Mouse (Mus musculus) limb, embryonic 13.5 days (tissue): ENCODE measurements around the gene Rnf145. TPM values are rescaled to one million over a fixed set of nuclear protein-coding genes. Genes with fewer than 3 reads are reported as not detected.

Experiments used
- ATAC-seq: fragments of 200-750 bp; cut with Nextera tagmentation; 2 replicates; pipeline ENCODE4 v1.8.0; 2017; ENCODE audit warnings: low read depth, moderate number of reproducible peaks, moderate TSS enrichment; ENCODE audit not compliant: low FRiP score
- H3K27ac ChIP-seq: fragments of 300-500 bp; sonication (generic); 2 replicates; pipeline ENCODE4 v1.5.1; 2015; ENCODE audit warnings: inconsistent platforms, mild to moderate bottlenecking, moderate library complexity
- H3K27me3 ChIP-seq: fragments of 300-500 bp; sonication (generic); 2 replicates; pipeline ENCODE4 v1.6.1; 2015; ENCODE audit warnings: mild to moderate bottlenecking, inconsistent platforms
- H3K36me3 ChIP-seq: fragments of 300-500 bp; sonication (generic); 2 replicates; pipeline ENCODE4 v1.6.1; 2015; ENCODE audit warnings: inconsistent platforms, mild to moderate bottlenecking, moderate library complexity
- H3K4me1 ChIP-seq: fragments of 300-500 bp; sonication (generic); 2 replicates; pipeline ENCODE4 v1.6.1; 2015; ENCODE audit warnings: inconsistent platforms
- H3K4me2 ChIP-seq: fragments of 300-500 bp; sonication (generic); replicated peaks from 2 replicates; pipeline ENCODE4 v1.6.1; 2015; ENCODE audit warnings: inconsistent platforms, mild to moderate bottlenecking, moderate library complexity
- H3K4me3 ChIP-seq: fragments of 300-500 bp; sonication (generic); 2 replicates; pipeline ENCODE4 v1.5.1; 2015; ENCODE audit warnings: moderate library complexity, mild to moderate bottlenecking, inconsistent platforms
- H3K9ac ChIP-seq: fragments of 300-500 bp; sonication (generic); 2 replicates; pipeline ENCODE4 v1.6.1; 2015; ENCODE audit warnings: mild to moderate bottlenecking, inconsistent platforms
- H3K9me3 ChIP-seq: fragments of 300-500 bp; sonication (generic); 2 replicates; pipeline ENCODE4 v1.6.1; 2016; ENCODE audit warnings: inconsistent platforms
- WGBS: fragments of 180-500 bp; shearing (Covaris S2); methylation state at CpG from one replicate; pipeline ENCODE4 v1.1.7; 2015; 5-methylcytosine and 5-hydroxymethylcytosine counted together
- polyA plus RNA-seq: library from polyadenylated mRNA; unstranded; fragments of >200 nt; fragmentation: Nextera tagmentation; extraction: Ambion mirVana; gene quantifications from 2 replicates; pipeline ENCODE4 v1.2.1, GENCODE M21; 2015

Gene Rnf145
- polyA plus RNA-seq, 1 experiment from 2014 or later, result 78.6 TPM

DNA sequence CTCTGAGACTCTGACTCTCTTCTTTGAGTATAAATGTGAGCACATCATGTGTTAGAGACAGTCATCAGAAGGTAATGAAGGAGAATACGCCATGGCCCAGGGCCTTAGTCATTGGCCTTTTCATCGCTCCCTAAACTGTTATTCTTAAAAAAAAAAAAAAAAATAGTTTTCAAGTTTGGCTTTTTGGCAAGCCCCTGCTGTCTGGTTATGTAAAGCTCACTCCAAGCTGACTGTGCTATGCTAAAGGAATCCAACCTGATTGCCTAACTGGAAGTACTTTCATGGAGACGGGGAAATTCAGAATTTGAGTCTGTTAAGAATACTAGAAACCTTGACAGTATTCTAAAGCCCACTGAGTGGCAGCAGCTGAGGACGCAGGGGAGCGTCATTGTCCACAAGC lies 22.5 kb downstream of the Rnf145 start:
- peaks cover 66% of the 10 kb centered on the region for H3K36me3 ChIP-seq
- no peak overlapping the region for H3K4me2 ChIP-seq
- no peaks in the 10 kb centered on the region for H3K27me3 ChIP-seq
- no peak overlapping the region for H3K27ac ChIP-seq
- H3K4me3 ChIP-seq, result no peak overlapping the region
- no peak for ATAC-seq
- WGBS, result 92% methylated on average over 5 of the region's 5 CpGs
- peaks cover 28% of the 10 kb centered on the region for H3K4me1 ChIP-seq
- H3K9me3 ChIP-seq, result no peaks in the 10 kb centered on the region
- H3K9ac ChIP-seq, result no peak overlapping the region

DNA sequence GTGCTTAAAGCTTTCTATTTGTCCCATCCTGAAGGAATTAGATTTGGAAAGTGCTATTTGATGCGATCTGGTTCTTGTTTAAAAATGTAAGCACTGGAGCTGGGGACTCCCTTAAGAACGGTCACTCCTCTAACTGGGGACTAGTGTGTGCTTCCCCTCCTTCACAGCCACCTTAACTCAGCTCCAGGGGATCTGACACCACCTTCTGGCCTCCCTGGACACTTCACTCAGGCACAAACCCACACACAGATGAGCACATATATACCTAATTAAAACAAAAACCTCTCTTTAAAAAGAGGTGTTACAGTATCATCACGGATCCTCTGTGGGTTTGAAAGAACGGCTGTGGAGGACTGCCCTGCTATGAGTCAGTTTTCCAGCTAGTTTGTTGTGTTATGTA lies 23.0 kb downstream of the Rnf145 start:
- H3K4me3 ChIP-seq, result no peak overlapping the region
- H3K4me2 ChIP-seq, result no peak overlapping the region
- no peaks in the 10 kb centered on the region for H3K9me3 ChIP-seq
- no peak overlapping the region for H3K27ac ChIP-seq
- H3K4me1 ChIP-seq, result peaks cover 28% of the 10 kb centered on the region
- ATAC-seq, result no peak
- H3K9ac ChIP-seq, result no peak overlapping the region
- peaks cover 71% of the 10 kb centered on the region for H3K36me3 ChIP-seq
- H3K27me3 ChIP-seq, result no peaks in the 10 kb centered on the region
- 77% methylated on average over 4 of the region's 4 CpGs for WGBS

DNA sequence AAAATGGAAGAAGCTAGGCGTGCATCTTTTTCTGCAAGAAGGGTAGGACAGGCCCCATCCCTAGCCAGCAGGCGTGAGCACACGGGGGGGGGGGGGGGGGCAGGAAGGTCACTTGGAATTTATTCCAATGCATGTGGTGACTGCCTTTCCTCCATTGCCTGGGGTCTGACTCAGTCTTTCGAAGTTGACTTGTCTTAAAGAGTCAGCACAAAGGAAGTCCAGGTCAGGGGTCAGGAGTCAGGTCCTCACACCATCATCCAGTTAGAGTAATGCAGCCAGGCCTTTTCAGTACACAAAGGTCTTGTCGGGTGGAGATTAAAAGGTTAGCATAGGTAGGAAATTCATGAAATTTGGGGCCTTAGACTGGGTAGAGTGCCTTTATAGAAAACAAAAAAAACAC lies 24.8 kb downstream of the Rnf145 start:
- ATAC-seq, result no peak
- H3K4me3 ChIP-seq, result no peak overlapping the region
- H3K36me3 ChIP-seq, result peaks cover 72% of the 10 kb centered on the region
- H3K27me3 ChIP-seq, result no peaks in the 10 kb centered on the region
- peaks cover 16% of the 10 kb centered on the region for H3K4me1 ChIP-seq
- no peak overlapping the region for H3K9ac ChIP-seq
- 69% methylated on average over 5 of the region's 5 CpGs for WGBS
- H3K4me2 ChIP-seq, result no peak overlapping the region
- no peak overlapping the region for H3K27ac ChIP-seq
- H3K9me3 ChIP-seq, result no peaks in the 10 kb centered on the region

DNA sequence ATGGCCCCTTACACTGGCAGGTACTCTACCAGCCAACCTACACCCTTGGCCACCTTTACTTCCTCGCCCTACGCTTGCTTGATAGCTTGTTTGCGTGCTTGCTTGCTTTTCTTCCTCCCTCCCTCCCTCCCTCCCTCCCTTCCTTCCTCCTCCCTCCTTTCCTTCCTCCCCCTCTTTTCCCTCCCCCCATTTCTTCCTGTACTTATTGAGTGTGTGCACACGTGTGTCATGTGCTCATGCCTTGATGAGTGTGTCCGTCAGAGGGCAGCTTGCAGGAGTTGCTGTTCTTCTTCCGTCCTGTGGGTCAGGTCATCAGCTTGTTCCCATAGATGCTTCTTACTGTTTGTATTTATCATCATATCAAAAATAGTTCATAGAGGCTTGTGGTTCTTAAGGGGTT lies 25.2 kb downstream of the Rnf145 start:
- Histone ChIP-seq H3K27me3 (no peaks in the 10 kb centered on the region), H3K4me3 (no peak overlapping the region), H3K4me1 (peaks cover 12% of the 10 kb centered on the region), H3K4me2 (no peak overlapping the region), H3K27ac (no peak overlapping the region), H3K9ac (no peak overlapping the region), H3K9me3 (no peaks in the 10 kb centered on the region), H3K36me3 (peaks cover 73% of the 10 kb centered on the region)
- no peak for ATAC-seq
- 82% methylated on average over 6 of the region's 6 CpGs for WGBS

DNA sequence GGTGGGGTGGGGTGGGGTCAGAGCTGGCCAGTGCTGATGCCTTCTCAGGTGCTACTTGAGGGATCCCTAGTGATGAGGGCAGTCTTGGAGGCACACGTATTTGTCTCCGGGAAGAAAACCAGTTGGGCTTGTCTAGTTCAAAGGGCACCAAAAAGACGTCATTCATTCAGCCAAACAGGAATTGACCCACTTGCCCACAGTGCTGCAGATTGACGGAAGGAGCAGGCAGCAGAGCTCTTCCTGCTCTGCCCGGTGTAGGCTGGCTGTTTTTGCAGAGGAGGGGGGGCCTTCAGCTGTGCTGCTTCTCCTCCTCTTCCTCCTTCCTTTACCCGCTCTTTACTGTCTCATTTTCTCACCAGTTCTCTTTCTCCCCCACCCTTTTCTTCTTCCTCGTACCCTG lies 26.4 kb downstream of the Rnf145 start:
- 69% methylated on average over 7 of the region's 7 CpGs for WGBS
- peaks cover under 1% of the 10 kb centered on the region for H3K4me1 ChIP-seq
- no peak; the same call in 1 of the 2 replicates for ATAC-seq
- no peak overlapping the region for H3K4me2 ChIP-seq
- no peak overlapping the region for H3K27ac ChIP-seq
- no peak overlapping the region for H3K9ac ChIP-seq
- H3K9me3 ChIP-seq, result no peaks in the 10 kb centered on the region
- H3K27me3 ChIP-seq, result no peaks in the 10 kb centered on the region
- H3K4me3 ChIP-seq, result no peak overlapping the region
- peaks cover 79% of the 10 kb centered on the region for H3K36me3 ChIP-seq

DNA sequence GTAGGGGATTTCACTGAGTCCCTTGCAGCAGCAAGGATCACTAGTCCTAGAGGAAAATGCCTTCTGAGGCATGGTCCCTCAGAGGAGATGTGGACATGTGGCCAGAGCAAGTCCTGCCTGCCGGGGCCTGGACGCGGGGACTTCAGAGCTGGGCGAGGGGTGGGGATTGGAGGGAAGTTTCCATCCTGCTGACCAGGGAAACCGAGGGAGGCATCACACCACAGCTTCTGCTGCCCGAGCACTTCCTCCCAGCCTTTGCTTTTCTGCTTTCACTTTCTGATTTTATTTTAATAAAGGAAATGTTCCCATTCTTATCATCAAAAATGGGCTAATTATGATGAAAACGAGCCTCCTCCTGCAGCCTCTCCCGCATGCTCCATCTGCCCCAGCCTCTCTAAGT lies 27.5 kb downstream of the Rnf145 start:
- 80% methylated on average over 8 of the region's 8 CpGs for WGBS
- no peak for ATAC-seq
- H3K4me2 ChIP-seq, result no peak overlapping the region

DNA sequence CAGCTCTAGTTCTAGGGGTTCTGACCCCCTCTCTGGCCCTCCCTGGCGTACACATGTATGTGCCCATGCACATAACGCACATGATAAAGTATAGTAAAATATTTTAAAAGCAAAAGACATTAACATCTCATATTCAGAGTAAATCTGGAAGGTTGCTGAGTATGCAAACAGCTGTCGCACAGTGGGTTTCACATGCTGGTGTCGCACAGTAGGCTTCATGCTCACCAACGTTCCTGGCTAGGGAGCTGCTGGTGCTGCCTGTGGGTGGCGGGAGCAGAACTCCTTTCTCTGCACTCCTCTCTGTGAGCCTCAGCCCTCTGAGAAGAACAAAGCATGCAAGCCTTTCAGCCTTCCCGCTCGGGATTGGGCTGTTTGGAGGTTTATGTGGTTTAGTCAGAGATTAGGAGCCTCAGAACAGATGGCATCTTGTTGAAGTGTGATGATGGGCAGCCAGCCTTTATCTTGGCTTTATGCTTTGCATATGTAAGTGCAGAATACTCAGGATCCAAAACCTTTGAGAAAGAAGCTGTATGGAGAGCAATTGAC lies 29.0 kb downstream of the Rnf145 start:
- H3K4me3 ChIP-seq, result no peak overlapping the region
- no peaks in the 10 kb centered on the region for H3K9me3 ChIP-seq
- H3K27ac ChIP-seq, result no peak overlapping the region
- H3K9ac ChIP-seq, result no peak overlapping the region
- WGBS, result 84% methylated on average over 8 of the region's 8 CpGs
- H3K4me2 ChIP-seq, result no peak overlapping the region
- peaks cover 88% of the 10 kb centered on the region for H3K36me3 ChIP-seq
- no peaks in the 10 kb centered on the region for H3K4me1 ChIP-seq
- no peak for ATAC-seq
- H3K27me3 ChIP-seq, result no peaks in the 10 kb centered on the region

More for the DNA sequence above, 27.5 kb downstream of the Rnf145 start:
- Histone ChIP-seq H3K36me3 (peaks cover 85% of the 10 kb centered on the region), H3K27ac (no peak overlapping the region), H3K27me3 (no peaks in the 10 kb centered on the region), H3K4me1 (no peaks in the 10 kb centered on the region), H3K9me3 (no peaks in the 10 kb centered on the region), H3K9ac (no peak overlapping the region), H3K4me3 (no peak overlapping the region)

DNA sequence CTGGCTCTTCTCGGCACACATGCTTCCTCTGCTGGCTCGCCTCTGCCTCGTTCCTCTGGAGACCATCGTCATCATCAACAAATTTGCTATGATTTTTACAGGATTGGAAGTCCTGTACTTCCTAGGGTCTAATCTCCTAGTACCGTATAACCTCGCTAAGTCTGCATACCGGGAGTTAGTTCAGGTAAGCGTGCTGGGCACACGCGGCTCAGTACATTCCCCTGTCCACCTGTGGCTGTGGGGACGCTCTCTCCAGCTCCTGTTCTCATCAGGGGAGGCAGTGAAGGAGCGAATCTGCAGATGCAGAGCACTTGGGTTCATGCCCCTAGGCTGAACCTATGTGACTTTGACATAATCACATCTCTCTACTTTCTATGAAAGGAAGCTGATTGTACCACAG lies 30.1 kb downstream of the Rnf145 start:
- Histone ChIP-seq H3K36me3 (peaks cover 90% of the 10 kb centered on the region), H3K27me3 (no peaks in the 10 kb centered on the region), H3K9ac (no peak overlapping the region), H3K9me3 (no peaks in the 10 kb centered on the region), H3K4me2 (no peak overlapping the region), H3K4me3 (no peak overlapping the region), H3K4me1 (no peaks in the 10 kb centered on the region), H3K27ac (no peak overlapping the region)
- no peak for ATAC-seq
- WGBS, result 92% methylated on average over 12 of the region's 12 CpGs

DNA sequence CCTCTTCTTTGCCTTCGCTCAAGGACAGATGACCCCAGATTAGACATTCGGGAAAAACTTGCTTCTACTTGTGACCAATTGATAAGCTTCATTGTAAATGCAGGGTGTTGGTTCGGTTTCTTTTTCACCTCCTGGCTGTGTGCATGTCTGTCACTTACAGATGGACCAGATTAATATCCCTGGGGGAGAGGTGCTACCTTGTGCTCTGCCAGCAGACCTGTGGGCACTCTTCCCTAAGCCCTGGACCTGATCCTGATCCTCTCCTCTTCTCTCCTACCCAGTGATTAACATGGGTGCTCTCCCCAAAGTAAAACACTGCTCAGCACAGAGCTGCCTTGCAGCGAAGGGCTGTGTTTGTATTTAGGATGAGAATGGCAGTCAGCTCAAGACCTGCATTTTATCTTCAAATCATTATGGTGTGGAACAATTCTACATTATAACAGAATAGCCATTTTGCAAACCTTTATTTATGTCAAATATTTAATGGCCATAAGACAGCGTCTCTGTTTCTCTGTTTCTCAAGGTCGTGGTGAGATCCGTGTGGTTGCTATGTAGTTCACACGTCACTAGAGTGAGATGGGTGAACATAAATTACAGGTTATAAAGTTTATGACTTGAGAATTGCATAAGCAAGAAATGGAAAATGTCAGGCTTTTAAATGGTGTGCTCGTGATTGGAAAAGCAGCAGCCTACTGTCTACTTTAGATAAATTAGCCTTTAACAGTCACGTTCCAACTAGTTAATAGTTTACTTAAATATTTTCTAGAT lies 30.9 kb downstream of the Rnf145 start:
- Histone ChIP-seq H3K27me3 (no peaks in the 10 kb centered on the region), H3K27ac (no peak overlapping the region), H3K4me2 (no peak overlapping the region), H3K36me3 (peaks cover 86% of the 10 kb centered on the region), H3K9ac (no peak overlapping the region), H3K4me3 (no peak overlapping the region), H3K9me3 (no peaks in the 10 kb centered on the region), H3K4me1 (no peaks in the 10 kb centered on the region)
- no peak for ATAC-seq
- WGBS, result 80% methylated on average over 10 of the region's 10 CpGs

DNA sequence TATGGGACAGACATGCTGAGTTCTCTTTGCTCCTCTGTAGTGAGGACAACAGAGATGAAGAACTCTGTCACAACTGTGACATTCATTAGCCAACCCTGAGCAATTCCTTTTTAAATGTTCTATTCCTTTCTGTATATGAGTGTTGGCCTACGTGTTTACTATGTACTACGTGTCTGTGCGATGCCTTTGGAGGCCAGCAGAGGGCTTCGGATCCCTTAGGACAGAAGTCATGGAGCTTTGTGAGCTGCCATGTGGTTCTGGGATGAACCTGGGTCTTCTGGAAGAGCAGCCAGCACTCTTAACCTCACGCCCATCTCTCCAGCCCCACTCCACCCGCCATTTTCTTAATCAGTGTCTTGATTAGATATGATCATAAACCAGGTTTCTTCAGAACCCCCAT lies 32.2 kb downstream of the Rnf145 start:
- Histone ChIP-seq H3K4me1 (no peaks in the 10 kb centered on the region), H3K27ac (no peak overlapping the region), H3K9me3 (no peaks in the 10 kb centered on the region), H3K4me3 (no peak overlapping the region), H3K36me3 (peaks cover 82% of the 10 kb centered on the region), H3K9ac (no peak overlapping the region), H3K27me3 (no peaks in the 10 kb centered on the region), H3K4me2 (no peak overlapping the region)
- WGBS, result 91% methylated on average over 6 of the region's 6 CpGs
- ATAC-seq, result no peak

DNA sequence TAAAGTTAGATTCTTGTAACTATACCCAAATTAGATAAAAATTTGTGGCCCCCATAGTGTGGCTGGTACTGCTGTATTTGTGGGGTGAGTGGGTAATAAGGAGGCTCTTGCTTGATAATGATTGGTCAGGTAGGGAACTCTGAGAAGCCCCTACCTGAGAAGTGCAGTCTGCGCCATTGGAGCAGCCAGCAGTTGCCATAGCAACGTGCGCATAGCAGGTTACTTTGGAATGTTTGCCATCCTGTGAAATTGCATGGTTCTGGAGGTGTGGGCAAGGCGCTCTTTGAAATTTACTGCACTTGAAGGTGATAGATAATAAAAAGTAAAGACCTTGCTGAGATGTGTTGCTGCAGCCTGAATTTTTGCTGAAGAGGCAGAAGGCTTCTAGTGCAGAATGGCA lies 35.6 kb downstream of the Rnf145 start:
- no peaks in the 10 kb centered on the region for H3K4me1 ChIP-seq
- H3K9me3 ChIP-seq, result no peaks in the 10 kb centered on the region
- no peak overlapping the region for H3K9ac ChIP-seq
- H3K27me3 ChIP-seq, result no peaks in the 10 kb centered on the region
- no peak for ATAC-seq
- no peak overlapping the region for H3K4me3 ChIP-seq
- peaks cover 82% of the 10 kb centered on the region for H3K36me3 ChIP-seq
- WGBS, result 74% methylated on average over 4 of the region's 4 CpGs
- no peak overlapping the region for H3K27ac ChIP-seq
- H3K4me2 ChIP-seq, result no peak overlapping the region

DNA sequence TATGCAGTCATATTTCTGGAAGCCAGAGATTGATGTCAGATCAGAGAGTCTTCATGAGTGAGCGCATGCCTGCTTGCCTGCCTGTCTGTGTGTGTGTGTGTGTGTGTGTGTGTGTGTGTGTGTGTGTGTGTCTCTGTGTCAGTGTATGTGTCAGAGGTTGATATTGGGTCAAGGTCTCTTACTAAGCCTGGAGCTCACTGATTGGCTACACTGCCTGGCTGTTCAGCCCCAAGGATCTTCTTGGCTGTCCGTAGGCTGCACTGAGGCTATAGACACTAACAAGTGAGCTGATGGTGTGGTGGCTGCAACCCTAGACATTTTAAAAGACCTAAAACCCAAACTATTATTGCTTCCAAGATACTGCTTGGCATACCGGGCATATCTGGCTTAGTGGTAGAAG lies 39.8 kb downstream of the Rnf145 start:
- H3K27ac ChIP-seq, result no peak overlapping the region
- H3K4me1 ChIP-seq, result 0 out of 2 replicates have a peak, but pooled peaks cover 2% of the 10 kb centered on the region
- H3K9me3 ChIP-seq, result no peaks in the 10 kb centered on the region
- H3K27me3 ChIP-seq, result no peaks in the 10 kb centered on the region
- peaks cover 83% of the 10 kb centered on the region for H3K36me3 ChIP-seq
- over 99% methylated on average over 3 of the region's 3 CpGs for WGBS
- no peak overlapping the region for H3K4me2 ChIP-seq
- no peak overlapping the region for H3K4me3 ChIP-seq
- ATAC-seq, result no peak
- H3K9ac ChIP-seq, result no peak overlapping the region

DNA sequence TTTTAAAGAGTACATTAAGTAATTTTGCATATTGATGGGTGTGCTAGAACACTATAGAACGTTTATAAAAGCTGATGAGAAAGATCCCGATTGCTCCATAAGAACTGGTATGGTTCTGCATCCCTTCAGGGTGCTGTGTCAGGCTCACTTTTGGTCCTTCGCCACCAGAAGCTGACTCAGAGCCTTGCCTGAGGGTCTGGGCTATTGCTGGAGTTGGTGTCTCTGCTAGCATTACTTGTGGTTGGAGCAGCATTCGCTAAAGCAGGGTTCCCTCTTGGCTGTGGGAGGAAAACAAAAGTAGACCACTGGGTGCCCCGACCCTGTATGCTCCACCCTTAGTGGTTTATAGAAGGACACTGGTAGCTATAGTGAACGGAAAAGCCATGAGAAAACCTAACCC lies 40.7 kb downstream of the Rnf145 start:
- Histone ChIP-seq H3K9ac (no peak overlapping the region), H3K4me2 (no peak overlapping the region), H3K36me3 (peaks cover 87% of the 10 kb centered on the region), H3K9me3 (no peaks in the 10 kb centered on the region), H3K4me3 (no peak overlapping the region), H3K4me1 (0 out of 2 replicates have a peak, but pooled peaks cover 2% of the 10 kb centered on the region), H3K27ac (no peak overlapping the region), H3K27me3 (no peaks in the 10 kb centered on the region)
- no peak for ATAC-seq
- 96% methylated on average over 6 of the region's 6 CpGs for WGBS
